Comparison of ENCODE assay signal across 9 mouse cellular contexts in genomic region chr8:90854671-90855161, GRCm38 (mm10). TPM values are rescaled to one million over a fixed set of nuclear protein-coding genes. Genes with fewer than 3 reads are reported as not detected.
DNase-seq lines count a peak whose midpoint lies in the region; ATAC-seq and TF ChIP-seq lines count a peak whose summit lies in the region.
"Had no signal": no experiment of that assay in that cellular context is flagged by ENCODE, and none has a peak within 500 bp of the region (broad histone marks: within the 10 kb centered on the region; RNA-seq: fewer than 3 reads in every experiment).

No protein-coding gene starts in this region.

- DNase-seq in ovary, postnatal 36 days (ENCODE audit: low spot score), result peak; percentile 35
- no peak for DNase-seq in ovary, postnatal 10 days (ENCODE audit: low spot score)
- peak; percentile 67 for DNase-seq in forebrain, postnatal 0 days
- DNase-seq in thymus, postnatal 10 days (ENCODE audit: low spot score in 2 of 2), result no peak
- no peak for DNase-seq in thymus, adult 18-20 months

- H3K9ac ChIP-seq in forebrain, postnatal 0 days, result no peak overlapping the region
- H3K9ac ChIP-seq in intestine, postnatal 0 days (ENCODE audit: low read depth, low read length), result no peak overlapping the region

- H3K4me3 ChIP-seq in forebrain, postnatal 0 days (ENCODE audit: low read depth, low read length), result no peak overlapping the region
- no peak overlapping the region for H3K4me3 ChIP-seq in intestine, postnatal 0 days (ENCODE audit: low read depth, low read length)

- ATAC-seq in forebrain, postnatal 0 days, result peak; percentile 84
- peak; percentile 49 for ATAC-seq in intestine, postnatal 0 days
- ATAC-seq in megakaryocyte progenitor cell, adult 5-6 weeks (replicated peaks; ENCODE audit: poor library complexity), result peak; percentile 73
- ATAC-seq in erythroblast, adult 5-6 weeks (replicated peaks; ENCODE audit: low FRiP score, poor library complexity, severe bottlenecking), result no peak

- no peak for TF ChIP-seq CTCF in forebrain, postnatal 0 days (IDR thresholded peaks at IDR 0.05; ENCODE audit: low read depth)
- no peak for TF ChIP-seq CTCF in intestine, postnatal 0 days (IDR thresholded peaks at IDR 0.05; ENCODE audit: low read depth)

- WGBS in forebrain, postnatal 0 days, result 17% methylated on average over 10 of the region's 10 CpGs
- 15% methylated on average over 10 of the region's 10 CpGs for WGBS in intestine, postnatal 0 days

- H3K4me1 ChIP-seq in forebrain, postnatal 0 days (ENCODE audit: insufficient read depth), result peaks cover 11% of the 10 kb centered on the region
- H3K4me1 ChIP-seq in intestine, postnatal 0 days (replicated peaks; ENCODE audit: control insufficient read depth, insufficient read depth, low read length), result no peaks in the 10 kb centered on the region

- H3K9me3 ChIP-seq in forebrain, postnatal 0 days (ENCODE audit: low read length), result no peaks in the 10 kb centered on the region
- H3K9me3 ChIP-seq in intestine, postnatal 0 days (ENCODE audit: control insufficient read depth), result no peaks in the 10 kb centered on the region

- H3K4me2 ChIP-seq in forebrain, postnatal 0 days (ENCODE audit: low read depth), result peak overlapping the region; percentile 13; the same call in 1 of the 2 replicates
- peak overlapping the region; percentile 21; the same call in 1 of the 2 replicates for H3K4me2 ChIP-seq in intestine, postnatal 0 days (replicated peaks; ENCODE audit: low read depth)

- H3K27me3 ChIP-seq in forebrain, postnatal 0 days (ENCODE audit: insufficient read depth, low read length), result no peaks in the 10 kb centered on the region
- no peaks in the 10 kb centered on the region for H3K27me3 ChIP-seq in intestine, postnatal 0 days (replicated peaks; ENCODE audit: control insufficient read depth, insufficient read depth, low read length)

- no peaks in the 10 kb centered on the region for H3K36me3 ChIP-seq in forebrain, postnatal 0 days (ENCODE audit: insufficient read depth)
- peaks cover 12% of the 10 kb centered on the region; the same call in 1 of the 2 replicates for H3K36me3 ChIP-seq in intestine, postnatal 0 days (ENCODE audit: control insufficient read depth, insufficient read depth)

- H3K27ac ChIP-seq in forebrain, postnatal 0 days (ENCODE audit: low read depth, low read length), result peak overlapping the region; percentile 54
- H3K27ac ChIP-seq in intestine, postnatal 0 days (ENCODE audit: low read depth, low read length), result no peak overlapping the region; the same call in 1 of the 2 replicates
- H3K27ac ChIP-seq: macrophage had no signal

RNA-seq across cellular contexts. Expression of gene Chd9, which starts 26.6 kb away (rescaled TPM):
- total RNA-seq in forebrain, postnatal 0 days (2014; rRNA removed), result 49.5 and 74.5 TPM in 2 replicates
- polyA plus RNA-seq in forebrain, postnatal 0 days (2015; fragmentation: Nextera tagmentation; extraction: Ambion mirVana), result 48.4 and 73.6 TPM in 2 replicates
- 234 and 236 TPM in 2 replicates for polyA plus RNA-seq in intestine, postnatal 0 days (2015; fragmentation: Nextera tagmentation; extraction: Ambion mirVana)
- total RNA-seq in megakaryocyte progenitor cell, adult 5-6 weeks (2015), result 121 and 145 TPM in 2 replicates
- total RNA-seq in megakaryocyte progenitor cell, adult 5-6 weeks (2017), result 47.6 and 62.6 TPM in 2 replicates
- 47.5 and 64.2 TPM in 2 replicates for total RNA-seq in erythroblast, adult 5-6 weeks (2015; ENCODE audit: low replicate concordance)
- total RNA-seq in erythroblast, adult 5-6 weeks (2017; ENCODE audit: low replicate concordance), result 49.6 and 56.0 TPM in 2 replicates

RNA-seq across cellular contexts. Expression of gene Gm19935, which starts 37.5 kb away (rescaled TPM):
- 2.5 and 5.0 TPM in 2 replicates for total RNA-seq in forebrain, postnatal 0 days (2014; rRNA removed)
- 2.9 and 4.6 TPM in 2 replicates for polyA plus RNA-seq in forebrain, postnatal 0 days (2015; fragmentation: Nextera tagmentation; extraction: Ambion mirVana)
- polyA plus RNA-seq in intestine, postnatal 0 days (2015; fragmentation: Nextera tagmentation; extraction: Ambion mirVana), result 0.16 TPM in 1 of 2 replicates, not detected in the other
- total RNA-seq in megakaryocyte progenitor cell, adult 5-6 weeks (2015), result not detected in 2 replicates
- not detected in 2 replicates for total RNA-seq in megakaryocyte progenitor cell, adult 5-6 weeks (2017)
- not detected in 2 replicates for total RNA-seq in erythroblast, adult 5-6 weeks (2015; ENCODE audit: low replicate concordance)
- not detected in 2 replicates for total RNA-seq in erythroblast, adult 5-6 weeks (2017; ENCODE audit: low replicate concordance)
- polyA plus RNA-seq: macrophage had no signal

Comparison
In these comparisons a context has a peak if more than half of its experiments do, and no peak if none do; other contexts are left out.
1. DNase-seq: peak in ovary, postnatal 36 days (single experiment) and forebrain, postnatal 0 days (single experiment); none in ovary, postnatal 10 days (single experiment), thymus, postnatal 10 days (0 of 2) and thymus, adult 18-20 months (0 of 2).